Mouse (Mus musculus): Measurements from ENCODE around the gene Ppp4r3b. TPM values are rescaled to one million over a fixed set of nuclear protein-coding genes. Genes with fewer than 3 reads are reported as not detected.

The Ppp4r3b gene
- total RNA-seq, 2 experiments from 2014 or later = 44.4 to 108 TPM

GRCm38 (mm10) chr11:29233569-29233968 is 60.9 kb downstream of the Ppp4r3b start:
- ATAC-seq (replicated peaks; ENCODE audit: low FRiP score, poor library complexity, severe bottlenecking) = no peak

GRCm38 (mm10) chr11:29237364-29237763 is 64.7 kb downstream of the Ppp4r3b start:
- ATAC-seq (replicated peaks; ENCODE audit: low FRiP score, poor library complexity, severe bottlenecking) = no peak

GRCm38 (mm10) chr11:29238047-29238446 is 65.4 kb downstream of the Ppp4r3b start:
- ATAC-seq (replicated peaks; ENCODE audit: low FRiP score, poor library complexity, severe bottlenecking) = no peak

GRCm38 (mm10) chr11:29238551-29238950 is 65.9 kb downstream of the Ppp4r3b start:
- no peak for ATAC-seq (replicated peaks; ENCODE audit: low FRiP score, poor library complexity, severe bottlenecking)

- ATAC-seq (replicated peaks; ENCODE audit: low FRiP score, poor library complexity, severe bottlenecking) = no peak
Measured at GRCm38 (mm10) chr11:29239353-29239752, 66.7 kb downstream of the Ppp4r3b start.

DNA sequence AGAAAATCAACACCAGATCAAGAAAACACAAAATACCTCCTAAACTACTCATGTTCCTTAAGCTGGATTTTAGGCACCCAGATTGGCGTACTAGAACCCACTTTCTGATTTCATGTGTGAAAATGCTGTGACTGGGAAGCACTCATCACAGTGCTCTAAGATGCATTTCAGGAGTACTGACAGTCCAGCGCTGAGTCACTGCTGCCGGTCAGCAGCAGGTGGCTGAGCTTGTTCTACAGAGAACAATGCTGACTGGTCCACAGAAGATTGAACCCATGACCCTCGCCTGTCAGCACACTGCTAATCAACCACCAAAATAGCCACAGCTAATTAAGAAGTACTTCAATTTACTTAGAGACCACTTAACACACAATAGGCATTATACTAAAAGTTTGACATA is 69.3 kb downstream of the Ppp4r3b start:
- no peak for ATAC-seq (replicated peaks; ENCODE audit: low FRiP score, poor library complexity, severe bottlenecking)

DNA sequence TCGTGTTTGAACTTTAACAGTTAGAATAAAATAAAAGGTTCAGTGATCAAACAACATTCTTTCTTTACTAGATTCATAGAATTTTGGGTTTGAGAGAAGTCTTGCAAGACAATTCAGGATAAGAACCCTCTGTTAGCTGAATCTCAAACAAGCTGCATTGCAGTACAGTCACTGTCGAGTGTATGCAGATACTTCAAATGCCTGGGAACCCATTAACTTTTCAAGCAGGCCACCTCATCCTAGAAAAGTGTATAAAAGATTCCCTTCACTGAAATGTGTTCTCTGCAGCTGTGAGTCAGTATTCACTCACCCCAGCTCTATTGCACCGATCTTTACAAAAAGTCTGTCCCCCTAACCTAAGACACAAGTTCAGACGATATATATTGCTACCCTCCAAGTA is 73.3 kb downstream of the Ppp4r3b start:
- no peak for ATAC-seq (replicated peaks; ENCODE audit: low FRiP score, poor library complexity, severe bottlenecking)

DNA sequence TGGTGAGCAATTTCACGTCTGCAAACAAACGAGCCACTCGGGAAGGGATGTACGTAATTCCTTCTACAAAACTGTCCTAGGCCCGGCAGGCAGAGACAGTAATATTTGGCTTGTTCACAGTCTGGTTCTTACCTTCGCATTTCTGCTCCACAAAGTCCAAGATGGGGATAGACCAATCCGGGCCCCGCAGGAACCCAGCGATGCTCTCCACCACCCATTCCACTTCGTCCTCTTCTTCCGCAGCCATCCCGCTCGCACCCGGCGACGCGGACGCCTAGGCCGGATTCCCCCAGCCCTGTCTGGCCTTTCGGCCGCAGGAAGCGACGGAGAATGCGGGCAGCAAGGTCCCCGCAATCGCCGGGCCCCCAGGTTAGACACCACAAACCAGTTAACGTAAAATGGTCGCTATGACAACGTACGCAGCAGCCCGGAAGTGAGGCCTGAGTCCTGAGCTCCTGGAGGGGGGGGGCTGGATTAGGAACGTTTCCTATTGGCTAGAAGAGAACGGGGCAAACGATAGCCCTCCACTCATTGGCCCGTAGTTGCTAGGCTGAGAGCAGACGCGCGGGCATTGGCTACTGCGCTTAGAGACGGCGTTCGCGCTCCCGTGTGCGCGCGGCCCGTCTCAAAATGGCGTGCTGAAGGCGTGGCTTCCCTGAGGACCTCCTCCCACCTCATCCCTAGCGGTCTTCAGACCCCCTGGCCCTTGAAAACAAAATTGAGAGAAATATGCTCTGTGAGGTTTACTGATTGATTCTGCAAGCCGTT is 74.4 kb downstream of the Ppp4r3b start, which contains the start of gene Cfap36:
TSS of gene Cfap36 (minus strand) at position 527 of the 768 bp plus-strand sequence.
- peak; percentile 99 for ATAC-seq (replicated peaks; ENCODE audit: low FRiP score, poor library complexity, severe bottlenecking)

DNA sequence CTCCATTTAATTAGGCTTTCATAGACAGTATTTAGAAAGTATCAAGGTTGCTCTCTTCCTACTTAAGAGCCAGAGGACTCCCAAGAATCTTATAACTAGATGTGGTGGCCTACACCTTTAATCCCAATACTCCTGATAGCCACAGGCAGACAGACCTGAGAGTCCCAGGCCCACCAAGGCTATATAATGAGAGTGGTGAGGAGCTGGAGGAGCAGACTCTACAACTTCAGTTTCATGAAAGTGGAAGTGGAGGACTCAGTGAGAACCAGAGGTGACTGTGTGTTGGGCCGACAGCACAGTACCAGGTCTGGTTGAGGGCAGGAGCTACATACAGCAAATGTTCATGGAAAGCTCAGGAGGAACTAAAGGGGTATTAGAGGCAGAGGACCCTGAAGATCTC is 75.0 kb downstream of the Ppp4r3b start:
- no peak for ATAC-seq (replicated peaks; ENCODE audit: low FRiP score, poor library complexity, severe bottlenecking)

- no peak for ATAC-seq (replicated peaks; ENCODE audit: low FRiP score, poor library complexity, severe bottlenecking)
Measured at GRCm38 (mm10) chr11:29248386-29248785, 75.7 kb downstream of the Ppp4r3b start.

- ATAC-seq (replicated peaks; ENCODE audit: low FRiP score, poor library complexity, severe bottlenecking) = no peak
Measured at GRCm38 (mm10) chr11:29254643-29255042, 82.0 kb downstream of the Ppp4r3b start.

GRCm38 (mm10) chr11:29267824-29268223 is 95.1 kb downstream of the Ppp4r3b start:
- no peak for ATAC-seq (replicated peaks; ENCODE audit: low FRiP score, poor library complexity, severe bottlenecking)

Other genes starting within 250 kb of the Ppp4r3b start
- 24.9 and 42.3 TPM in 2 replicates for gene Pnpt1, start 42.1 kb upstream of the Ppp4r3b start, total RNA-seq (2015; ENCODE audit: low replicate concordance)
- 26.3 and 35.0 TPM in 2 replicates for gene Pnpt1, start 42.1 kb upstream of the Ppp4r3b start, total RNA-seq (2017; ENCODE audit: low replicate concordance)
- 17.3 and 23.5 TPM in 2 replicates for gene Cfap36, start 74.5 kb downstream of the Ppp4r3b start, total RNA-seq (2015; ENCODE audit: low replicate concordance)
- 43.6 and 59.7 TPM in 2 replicates for gene Cfap36, start 74.5 kb downstream of the Ppp4r3b start, total RNA-seq (2017; ENCODE audit: low replicate concordance)
- 24.3 and 27.8 TPM in 2 replicates for gene Ccdc88a, start 200.8 kb downstream of the Ppp4r3b start, total RNA-seq (2015; ENCODE audit: low replicate concordance)
- 29.6 and 33.5 TPM in 2 replicates for gene Ccdc88a, start 200.8 kb downstream of the Ppp4r3b start, total RNA-seq (2017; ENCODE audit: low replicate concordance)